Mouse (Mus musculus): Measurements from ENCODE around the gene Mylk4. TPM values are rescaled to one million over a fixed set of nuclear protein-coding genes. Genes with fewer than 3 reads are reported as not detected.

Gene Mylk4
- total and polyA plus RNA-seq, 2 experiments from 2014 or later: 0.11 TPM; not detected in 1

DNA sequence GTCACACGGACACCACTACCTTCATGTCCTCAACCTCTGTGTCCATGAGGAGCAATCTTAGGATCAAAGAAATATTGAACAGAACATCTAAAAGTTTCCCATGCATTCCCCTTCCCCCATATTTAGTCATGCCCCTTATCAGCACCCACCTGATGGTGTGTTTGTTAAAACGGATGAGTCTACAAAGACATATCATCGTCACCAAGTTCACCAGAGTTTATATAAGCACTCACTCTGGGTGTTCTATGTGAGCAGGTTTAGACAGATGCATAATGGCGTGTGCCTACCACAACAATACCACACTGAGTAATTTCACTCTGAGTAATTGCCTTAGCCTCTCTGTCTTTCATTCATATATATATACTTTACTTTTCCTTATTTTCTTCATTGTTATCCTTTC is 116.4 kb downstream of the Mylk4 start:
- ATAC-seq: no peak
- no peaks in the 10 kb centered on the region for H3K27me3 ChIP-seq (ENCODE audit: insufficient read depth, low read length)
- no peak overlapping the region for H3K9ac ChIP-seq (replicated peaks; ENCODE audit: low read length)
- H3K4me2 ChIP-seq (ENCODE audit: low read depth, low read length): no peak overlapping the region
- H3K4me3 ChIP-seq (ENCODE audit: low read length): no peak overlapping the region
- 89% methylated on average over 4 of the region's 4 CpGs for WGBS
- no peaks in the 10 kb centered on the region for H3K36me3 ChIP-seq (ENCODE audit: insufficient read depth, low read length)
- TF ChIP-seq CTCF (IDR thresholded peaks at IDR 0.05; ENCODE audit: low read depth): no peak
- no peak for DNase-seq (ENCODE audit: low spot score)
- no peaks in the 10 kb centered on the region for H3K9me3 ChIP-seq (ENCODE audit: low read length)
- no peak overlapping the region for H3K27ac ChIP-seq
- H3K4me1 ChIP-seq (ENCODE audit: insufficient read depth, low read length): 0 out of 2 replicates have a peak, but pooled peaks cover 5% of the 10 kb centered on the region

DNA sequence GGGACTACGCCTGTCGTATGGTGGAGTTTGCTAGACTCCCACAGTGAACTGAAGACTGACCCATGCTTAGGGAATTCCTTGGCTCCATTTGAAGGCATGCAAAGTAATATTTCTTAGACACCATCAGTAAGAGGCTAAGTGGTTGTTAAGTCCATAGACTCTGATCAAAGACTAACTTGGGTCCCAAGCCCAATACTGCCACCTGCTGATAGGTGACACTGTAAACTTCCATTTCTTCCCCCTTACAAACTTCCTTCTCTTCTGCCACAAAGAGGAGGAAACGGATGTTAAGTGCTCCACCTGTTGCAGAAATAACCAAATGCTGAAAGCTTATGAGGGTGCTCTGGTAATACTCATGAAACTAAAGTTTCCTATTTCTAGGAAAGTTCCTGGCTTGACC is 121.7 kb downstream of the Mylk4 start:
- peak; percentile 46 for TF ChIP-seq CTCF (IDR thresholded peaks at IDR 0.05; ENCODE audit: low read depth)
- Histone ChIP-seq H3K27me3 (ENCODE audit: insufficient read depth, low read length) (no peaks in the 10 kb centered on the region), H3K9me3 (ENCODE audit: low read length) (no peaks in the 10 kb centered on the region), H3K4me1 (ENCODE audit: insufficient read depth, low read length) (no peaks in the 10 kb centered on the region), H3K9ac (replicated peaks; ENCODE audit: low read length) (no peak overlapping the region), H3K4me2 (ENCODE audit: low read depth, low read length) (no peak overlapping the region), H3K27ac (no peak overlapping the region), H3K4me3 (ENCODE audit: low read length) (no peak overlapping the region), H3K36me3 (ENCODE audit: insufficient read depth, low read length) (no peaks in the 10 kb centered on the region)
- peak; percentile 38 for DNase-seq (ENCODE audit: low spot score)
- 83% methylated on average over 3 of the region's 3 CpGs for WGBS
- ATAC-seq: no peak

DNA sequence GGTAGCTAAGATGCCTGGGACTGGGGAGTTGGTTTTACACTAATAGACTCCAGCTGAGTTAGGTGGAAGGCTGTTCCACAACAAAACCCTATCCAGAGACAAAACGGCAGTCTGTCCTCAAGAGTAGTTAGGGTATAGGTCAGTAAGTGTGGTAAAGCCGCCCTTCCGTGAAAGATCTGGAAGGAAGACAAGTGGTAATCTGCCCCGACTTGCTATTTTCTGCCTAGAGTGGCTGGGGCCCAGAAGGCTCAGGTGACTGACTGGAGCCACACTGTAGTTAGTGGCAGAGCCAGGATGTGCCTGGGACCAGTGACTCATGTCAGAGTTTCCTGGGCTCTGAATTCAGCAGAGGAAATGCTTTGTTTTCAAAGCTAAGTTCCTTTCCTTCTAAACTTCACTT is 123.5 kb downstream of the Mylk4 start:
- H3K4me3 ChIP-seq (ENCODE audit: low read length): no peak overlapping the region
- DNase-seq (ENCODE audit: low spot score) (no peak), ATAC-seq (no peak)
- no peaks in the 10 kb centered on the region for H3K36me3 ChIP-seq (ENCODE audit: insufficient read depth, low read length)
- H3K4me2 ChIP-seq (ENCODE audit: low read depth, low read length): no peak overlapping the region
- 70% methylated on average over 4 of the region's 4 CpGs for WGBS
- TF ChIP-seq CTCF (IDR thresholded peaks at IDR 0.05; ENCODE audit: low read depth): no peak
- H3K27ac ChIP-seq: no peak overlapping the region
- H3K9ac ChIP-seq (replicated peaks; ENCODE audit: low read length): no peak overlapping the region
- no peaks in the 10 kb centered on the region for H3K27me3 ChIP-seq (ENCODE audit: insufficient read depth, low read length)
- H3K4me1 ChIP-seq (ENCODE audit: insufficient read depth, low read length): no peaks in the 10 kb centered on the region
- H3K9me3 ChIP-seq (ENCODE audit: low read length): no peaks in the 10 kb centered on the region

DNA sequence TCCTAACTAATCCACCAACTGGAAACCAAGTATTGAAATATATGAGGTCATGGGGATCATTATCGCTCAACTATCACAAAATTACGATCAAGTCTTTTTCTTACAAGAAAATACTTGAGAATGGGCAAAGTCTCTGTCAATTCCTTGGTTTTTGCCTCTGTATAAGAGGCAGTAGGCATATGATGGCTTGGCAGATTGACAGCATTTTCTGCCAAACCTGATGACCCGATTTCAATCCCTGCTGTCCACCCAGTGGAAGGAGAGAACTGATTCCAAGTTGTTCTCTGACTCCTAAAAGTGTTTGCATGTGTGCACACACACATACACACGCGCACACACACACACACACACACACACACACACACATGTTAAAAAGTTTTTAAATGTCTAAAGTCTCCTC is 124.5 kb downstream of the Mylk4 start:
- no peak for TF ChIP-seq CTCF (IDR thresholded peaks at IDR 0.05; ENCODE audit: low read depth)
- 82% methylated on average over 5 of the region's 5 CpGs for WGBS
- no peak overlapping the region for H3K4me3 ChIP-seq (ENCODE audit: low read length)

DNA sequence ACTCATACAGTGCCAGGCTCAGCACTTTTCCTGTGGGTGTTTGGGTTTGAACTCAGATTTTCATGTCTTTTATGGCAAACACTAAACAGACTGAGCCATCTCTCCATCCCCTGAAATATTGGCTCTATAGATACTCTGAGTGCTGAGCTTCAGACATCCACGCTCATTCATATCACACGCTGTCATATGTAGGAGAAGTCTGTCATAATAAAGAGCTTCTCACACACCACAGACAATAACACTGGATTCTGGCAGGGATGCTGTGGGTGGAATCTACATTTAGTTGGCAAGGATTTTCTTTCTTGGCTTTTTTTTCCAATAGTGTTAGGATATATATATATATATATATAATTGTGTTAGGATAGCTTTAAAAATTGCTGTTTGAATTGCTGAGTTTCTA is 126.2 kb downstream of the Mylk4 start:
- H3K4me1 ChIP-seq (ENCODE audit: insufficient read depth, low read length): no peaks in the 10 kb centered on the region
- no peak overlapping the region for H3K9ac ChIP-seq (replicated peaks; ENCODE audit: low read length)
- no peaks in the 10 kb centered on the region for H3K27me3 ChIP-seq (ENCODE audit: insufficient read depth, low read length)
- no peaks in the 10 kb centered on the region for H3K9me3 ChIP-seq (ENCODE audit: low read length)
- 90% methylated on average over 2 of the region's 2 CpGs for WGBS
- TF ChIP-seq CTCF (IDR thresholded peaks at IDR 0.05; ENCODE audit: low read depth): no peak
- H3K4me3 ChIP-seq (ENCODE audit: low read length): no peak overlapping the region
- ATAC-seq: no peak
- DNase-seq (ENCODE audit: low spot score): no peak
- H3K27ac ChIP-seq: no peak overlapping the region
- no peaks in the 10 kb centered on the region for H3K36me3 ChIP-seq (ENCODE audit: insufficient read depth, low read length)
- no peak overlapping the region for H3K4me2 ChIP-seq (ENCODE audit: low read depth, low read length)

More for the DNA sequence above, 124.5 kb downstream of the Mylk4 start:
- Histone ChIP-seq H3K4me1 (ENCODE audit: insufficient read depth, low read length) (no peaks in the 10 kb centered on the region), H3K36me3 (ENCODE audit: insufficient read depth, low read length) (no peaks in the 10 kb centered on the region), H3K9ac (replicated peaks; ENCODE audit: low read length) (no peak overlapping the region), H3K4me2 (ENCODE audit: low read depth, low read length) (no peak overlapping the region), H3K27me3 (ENCODE audit: insufficient read depth, low read length) (no peaks in the 10 kb centered on the region), H3K27ac (no peak overlapping the region), H3K9me3 (ENCODE audit: low read length) (no peaks in the 10 kb centered on the region)
- no peak for ATAC-seq
- DNase-seq (ENCODE audit: low spot score): peak; percentile 55

Other genes starting within 250 kb of the Mylk4 start
- gene Wrnip1, start 18.1 kb upstream of the Mylk4 start, total RNA-seq (2014; rRNA removed): 82.6 and 83.7 TPM in 2 replicates
- gene Wrnip1, start 18.1 kb upstream of the Mylk4 start, polyA plus RNA-seq (2015; fragmentation: Nextera tagmentation; extraction: Ambion mirVana): 29.0 and 29.9 TPM in 2 replicates
- not detected in 2 replicates for gene D930007J09Rik, start 18.9 kb upstream of the Mylk4 start, total RNA-seq (2014; rRNA removed)
- gene D930007J09Rik, start 18.9 kb upstream of the Mylk4 start, polyA plus RNA-seq (2015; fragmentation: Nextera tagmentation; extraction: Ambion mirVana): not detected in 2 replicates
- gene Serpinb1a, start 67.2 kb upstream of the Mylk4 start, total RNA-seq (2014; rRNA removed): 0.18 and 0.94 TPM in 2 replicates
- 4.4 and 5.0 TPM in 2 replicates for gene Serpinb1a, start 67.2 kb upstream of the Mylk4 start, polyA plus RNA-seq (2015; fragmentation: Nextera tagmentation; extraction: Ambion mirVana)
- not detected in 2 replicates for gene Serpinb1c, start 114.3 kb upstream of the Mylk4 start, total RNA-seq (2014; rRNA removed)
- gene Serpinb1c, start 114.3 kb upstream of the Mylk4 start, polyA plus RNA-seq (2015; fragmentation: Nextera tagmentation; extraction: Ambion mirVana): not detected in 2 replicates
- 1.7 and 4.7 TPM in 2 replicates for gene Serpinb6b, start 181.3 kb upstream of the Mylk4 start, total RNA-seq (2014; rRNA removed)
- gene Serpinb6b, start 181.3 kb upstream of the Mylk4 start, polyA plus RNA-seq (2015; fragmentation: Nextera tagmentation; extraction: Ambion mirVana): 2.8 TPM in 2 replicates
- gene Serpinb9, start 219.3 kb upstream of the Mylk4 start, total RNA-seq (2014; rRNA removed): 3.8 and 4.4 TPM in 2 replicates
- gene Serpinb9, start 219.3 kb upstream of the Mylk4 start, polyA plus RNA-seq (2015; fragmentation: Nextera tagmentation; extraction: Ambion mirVana): 3.4 and 3.8 TPM in 2 replicates
- gene Serpinb9b, start 243.5 kb upstream of the Mylk4 start, total RNA-seq (2014; rRNA removed): not detected in 2 replicates
- gene Serpinb9b, start 243.5 kb upstream of the Mylk4 start, polyA plus RNA-seq (2015; fragmentation: Nextera tagmentation; extraction: Ambion mirVana): 0.13 and 0.25 TPM in 2 replicates

Measured in hindbrain, postnatal 0 days (tissue).